Mouse (Mus musculus) spleen, adult 2 months (tissue): ENCODE measurements at regions not wholly inside any gene's neighbourhood (a gene's known extent, or its start where the extent isn't known, plus 50 kb on each side); places are given as distances from the start of the nearest gene placed in this dataset.

Experiments used
- DNase-seq, 2 experiments: peaks; one replicate each; pipeline versions ENCODE4 v3.0.0 to v3.0.0-alpha.2; 2012 to 2021; ENCODE audit warnings: low spot score in 2 of 2, low read depth in 1 of 2
- H3K27ac ChIP-seq: fragments of 200-500 bp; 2 replicates; pipeline ENCODE4 v1.5.1; 2012; ENCODE audit warnings: low read length, inconsistent platforms; ENCODE audit not compliant: insufficient read depth
- H3K27me3 ChIP-seq: fragments of 200-500 bp; 2 replicates; pipeline ENCODE4 v1.6.1; 2012; ENCODE audit warnings: mild to moderate bottlenecking, moderate library complexity, low read length, inconsistent platforms; ENCODE audit not compliant: control insufficient read depth, insufficient read depth
- H3K36me3 ChIP-seq: fragments of 200-500 bp; 2 replicates; pipeline ENCODE4 v1.6.1; 2012; ENCODE audit warnings: mild to moderate bottlenecking, low read length, inconsistent platforms; ENCODE audit not compliant: control insufficient read depth, insufficient read depth
- H3K4me1 ChIP-seq: fragments of 200-500 bp; 2 replicates; pipeline ENCODE4 v1.6.1; 2011; ENCODE audit warnings: inconsistent platforms; ENCODE audit not compliant: control insufficient read depth, insufficient read depth, insufficient read length
- H3K4me3 ChIP-seq: fragments of 200-500 bp; 2 replicates; pipeline ENCODE4 v1.5.1; 2011; ENCODE audit warnings: mild to moderate bottlenecking, inconsistent platforms; ENCODE audit not compliant: insufficient read depth, insufficient read length; ENCODE audit errors: extremely low read depth
- CTCF ChIP-seq: fragments of 200-500 bp; IDR thresholded peaks from 2 replicates; pipeline ENCODE4 v1.5.1; 2011; ENCODE audit warnings: mild to moderate bottlenecking, inconsistent platforms; ENCODE audit not compliant: insufficient read depth, insufficient read length, insufficient replicate concordance; ENCODE audit errors: extremely low read depth
- POLR2A ChIP-seq: fragments of 200-500 bp; IDR thresholded peaks from 2 replicates; pipeline ENCODE4 v1.6.1; 2011; ENCODE audit warnings: low read depth, low read length, inconsistent platforms
- WGBS: fragments of 180-500 bp; shearing (Covaris S2); methylation state at CpG from one replicate; pipeline ENCODE4 v1.1.7; 2018; 5-methylcytosine and 5-hydroxymethylcytosine counted together

DNA sequence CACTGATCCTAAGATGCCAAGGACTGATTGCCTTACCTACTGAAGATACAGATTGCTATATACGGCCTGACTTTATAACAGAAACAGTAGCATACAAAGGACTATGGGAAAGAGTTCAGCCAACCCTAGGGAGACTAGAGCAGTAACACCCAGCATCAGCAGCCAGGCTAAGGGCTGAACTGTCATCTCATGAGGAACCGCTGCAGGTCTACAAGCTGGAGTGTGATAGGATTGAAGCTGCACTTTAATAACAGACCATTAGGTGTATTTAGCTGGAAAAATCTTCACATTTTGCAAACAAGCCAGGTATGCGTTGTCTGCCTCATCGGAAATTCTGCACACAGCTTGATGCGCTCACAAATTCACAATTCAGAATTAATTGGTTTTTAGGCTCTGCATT, 95.5 kb downstream of the Foxa2 start:
- H3K36me3 ChIP-seq, result no peaks in the 10 kb centered on the region
- no peak overlapping the region for H3K27ac ChIP-seq
- no peaks in the 10 kb centered on the region for H3K4me1 ChIP-seq
- no peak overlapping the region for H3K4me3 ChIP-seq
- TF ChIP-seq CTCF (no peak), POLR2A (no peak)
- no peak for DNase-seq
- 93% methylated on average over 5 of the region's 5 CpGs for WGBS
- no peaks in the 10 kb centered on the region for H3K27me3 ChIP-seq

DNA sequence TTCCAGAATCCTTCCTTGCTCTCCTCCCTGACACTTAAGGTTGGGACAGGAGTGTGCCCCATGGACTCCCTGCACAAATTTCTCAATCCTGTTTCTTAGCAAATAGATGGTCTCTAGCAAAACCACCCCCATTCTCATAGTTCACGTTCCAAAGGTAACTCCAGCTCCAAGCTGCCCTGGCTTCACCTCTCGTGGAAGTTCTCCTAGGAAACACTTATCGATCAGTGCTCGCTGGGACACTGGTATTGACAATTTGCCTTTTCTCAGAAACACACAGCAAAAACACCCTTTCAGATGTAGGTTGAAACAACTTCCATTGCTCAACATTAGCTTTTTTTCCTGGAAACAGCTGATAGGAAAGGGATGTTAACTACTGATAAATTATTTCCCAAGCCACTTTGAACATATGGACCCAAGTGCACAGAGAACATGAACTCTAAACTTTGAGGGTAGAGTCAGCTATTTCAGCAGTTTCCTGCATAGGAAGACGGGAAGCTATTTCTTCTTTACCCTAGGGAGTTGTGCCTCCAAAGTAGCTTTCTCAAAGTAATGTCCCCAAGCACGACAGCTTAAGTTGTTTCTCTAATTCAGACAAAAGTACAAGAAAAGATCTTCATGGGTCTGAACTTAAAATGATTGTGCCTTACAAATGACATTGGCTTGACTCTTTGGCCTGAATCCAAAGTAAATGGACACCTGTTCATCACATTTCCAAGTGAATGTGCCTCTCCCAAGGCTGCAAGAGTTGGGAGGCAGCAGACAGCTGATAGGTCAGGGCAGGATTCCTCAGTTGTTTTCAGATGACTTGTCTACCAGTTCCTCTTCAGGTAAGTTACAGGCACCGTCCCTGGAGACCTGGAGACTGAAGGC, 102.4 kb downstream of the Foxa2 start:
- no peaks in the 10 kb centered on the region for H3K4me1 ChIP-seq
- H3K4me3 ChIP-seq, result no peak overlapping the region
- TF ChIP-seq POLR2A (no peak), CTCF (no peak)
- WGBS, result 77% methylated on average over 7 of the region's 7 CpGs
- H3K27ac ChIP-seq, result no peak overlapping the region
- no peaks in the 10 kb centered on the region for H3K36me3 ChIP-seq
- DNase-seq, result no peak
- H3K27me3 ChIP-seq, result no peaks in the 10 kb centered on the region

- no peak overlapping the region for H3K27ac ChIP-seq
- no peaks in the 10 kb centered on the region for H3K4me1 ChIP-seq
- no peaks in the 10 kb centered on the region for H3K27me3 ChIP-seq
- no peak for DNase-seq
- WGBS, result 69% methylated on average over 4 of the region's 4 CpGs
- H3K36me3 ChIP-seq, result no peaks in the 10 kb centered on the region
- TF ChIP-seq POLR2A (no peak), CTCF (no peak)
- H3K4me3 ChIP-seq, result no peak overlapping the region
Observed at GRCm38 (mm10) chr2:147942591-147942990, 104.2 kb downstream of the Foxa2 start.

DNA sequence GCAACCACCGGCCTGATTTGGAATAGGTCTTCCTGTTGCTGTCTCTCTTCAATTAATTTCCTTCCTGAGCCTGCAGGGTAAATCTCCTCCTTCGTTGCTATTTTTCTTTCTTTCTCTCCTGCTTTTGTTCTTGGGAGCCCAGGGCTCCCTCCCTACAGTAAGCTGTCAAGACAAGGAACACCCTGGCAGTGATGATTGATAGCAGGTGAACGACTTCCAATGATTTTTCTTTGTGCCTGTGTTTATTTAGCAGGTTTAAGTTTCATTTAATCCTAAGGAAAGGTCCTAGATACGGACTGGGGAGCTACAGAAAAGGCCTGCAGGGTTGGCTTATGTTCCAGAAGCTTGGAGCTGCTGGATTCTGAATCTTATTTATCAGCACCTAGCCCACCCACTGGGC, 105.5 kb downstream of the Foxa2 start:
- no peaks in the 10 kb centered on the region for H3K27me3 ChIP-seq
- no peaks in the 10 kb centered on the region for H3K36me3 ChIP-seq
- no peak overlapping the region for H3K27ac ChIP-seq
- H3K4me1 ChIP-seq, result no peaks in the 10 kb centered on the region
- WGBS, result 21% methylated on average over 4 of the region's 4 CpGs
- no peak overlapping the region for H3K4me3 ChIP-seq
- no peak for TF ChIP-seq POLR2A
- TF ChIP-seq CTCF, result no peak
- no peak for DNase-seq

GRCm38 (mm10) chr2:147932494-147932893, 114.3 kb downstream of the Foxa2 start:
- no peak overlapping the region for H3K27ac ChIP-seq
- H3K36me3 ChIP-seq, result no peaks in the 10 kb centered on the region
- H3K4me3 ChIP-seq, result no peak overlapping the region
- WGBS, result 90% methylated on average over 2 of the region's 2 CpGs
- no peaks in the 10 kb centered on the region for H3K4me1 ChIP-seq
- H3K27me3 ChIP-seq, result no peaks in the 10 kb centered on the region
- no peak for DNase-seq
- no peak for TF ChIP-seq POLR2A
- no peak for TF ChIP-seq CTCF

GRCm38 (mm10) chr2:147929031-147929711, 117.6 kb downstream of the Foxa2 start:
- H3K27ac ChIP-seq, result no peak overlapping the region
- DNase-seq, result no peak
- TF ChIP-seq POLR2A (no peak), CTCF (no peak)
- H3K36me3 ChIP-seq, result no peaks in the 10 kb centered on the region
- WGBS, result 73% methylated on average over 5 of the region's 5 CpGs
- H3K27me3 ChIP-seq, result no peaks in the 10 kb centered on the region
- no peak overlapping the region for H3K4me3 ChIP-seq
- H3K4me1 ChIP-seq, result no peaks in the 10 kb centered on the region
